Mouse (Mus musculus) CH12.LX (cell line): ENCODE measurements around the gene Dhx32.

Experiments
- CHD2 ChIP-seq: IDR thresholded peaks from 2 replicates; pipeline ENCODE4 v1.6.1; 2011; ENCODE audit warnings: low read length, improper control_type of control experiment
- CTCF ChIP-seq, 2 experiments: IDR thresholded peaks in 1 of 2; conservative IDR thresholded peaks in 1 of 2; 2 replicates each; pipeline ENCODE4 v1.5.1; 2011 to 2012; ENCODE audit warnings: low read depth in 2 of 2, low read length in 2 of 2, improper control_type of control experiment in 1 of 2, inconsistent platforms in 1 of 2, mild to moderate bottlenecking in 1 of 2, moderate library complexity in 1 of 2
- EP300 ChIP-seq: IDR thresholded peaks from 2 replicates; pipeline ENCODE4 v1.6.1; 2011; ENCODE audit warnings: low read length, improper control_type of control experiment
- HCFC1 ChIP-seq: IDR thresholded peaks from 2 replicates; pipeline ENCODE4 v1.6.1; 2012; ENCODE audit warnings: low read depth, mild to moderate bottlenecking, inconsistent platforms, low read length, improper control_type of control experiment
- IRF4 ChIP-seq: IDR thresholded peaks from 2 replicates; pipeline ENCODE4 v1.6.1; 2014; ENCODE audit warnings: low read depth, mild to moderate bottlenecking, inconsistent platforms, low read length, improper control_type of control experiment
- MAX ChIP-seq: IDR thresholded peaks from 2 replicates; pipeline ENCODE4 v1.6.1; 2011; ENCODE audit warnings: low read length, improper control_type of control experiment
- MEF2A ChIP-seq: IDR thresholded peaks from 2 replicates; pipeline ENCODE4 v1.6.1; 2014; ENCODE audit warnings: low read depth, mild to moderate bottlenecking, inconsistent platforms, low read length, improper control_type of control experiment, borderline replicate concordance
- MYC ChIP-seq: IDR thresholded peaks from 2 replicates; pipeline ENCODE4 v1.6.1; 2011; ENCODE audit warnings: low read depth, mild to moderate bottlenecking, improper control_type of control experiment, low read length
- POLR2A ChIP-seq: IDR thresholded peaks from 2 replicates; pipeline ENCODE4 v1.6.1; 2011; ENCODE audit warnings: low read depth, mild to moderate bottlenecking, improper control_type of control experiment, low read length
- RAD21 ChIP-seq: IDR thresholded peaks from 2 replicates; pipeline ENCODE4 v1.6.1; 2011; ENCODE audit warnings: low read depth, mild to moderate bottlenecking, low read length, improper control_type of control experiment, moderate library complexity
- SMC3 ChIP-seq: IDR thresholded peaks from 2 replicates; pipeline ENCODE4 v1.6.1; 2011; ENCODE audit warnings: low read depth, low read length, improper control_type of control experiment
- UBTF ChIP-seq: IDR thresholded peaks from 2 replicates; pipeline ENCODE4 v1.6.1; 2012; ENCODE audit warnings: low read depth, mild to moderate bottlenecking, inconsistent platforms, low read length, improper control_type of control experiment, moderate library complexity
- ZC3H11A ChIP-seq: IDR thresholded peaks from 2 replicates; pipeline ENCODE4 v1.6.1; 2012; ENCODE audit warnings: low read depth, mild to moderate bottlenecking, inconsistent platforms, low read length, improper control_type of control experiment

GRCm38 (mm10) chr7:133701366-133701765 is 81.2 kb downstream of the Dhx32 start:
- TF ChIP-seq POLR2A: no peak
- no peak for TF ChIP-seq CTCF (conservative IDR thresholded peaks at IDR 0.05 in 1 of 2, IDR thresholded peaks at IDR 0.05 in 1 of 2; ENCODE audit: low read depth in 2 of 2, low read length in 2 of 2)
- no peak for TF ChIP-seq ZC3H11A
- no peak for TF ChIP-seq MEF2A
- no peak for TF ChIP-seq IRF4
- no peak for TF ChIP-seq CHD2
- no peak for TF ChIP-seq MYC
- no peak for TF ChIP-seq EP300
- TF ChIP-seq MAX: no peak
- no peak for TF ChIP-seq HCFC1
- no peak for TF ChIP-seq SMC3
- TF ChIP-seq RAD21: no peak
- no peak for TF ChIP-seq UBTF
